Mouse (Mus musculus) C2C12 (cell line): ENCODE data around the gene Ldlrad1. TPM values are rescaled to one million over a fixed set of nuclear protein-coding genes. Genes with fewer than 3 reads are reported as not detected.

Experiments used
- H3K27me3 ChIP-seq: one replicate; pipeline ENCODE4 v1.6.1; 2011; ENCODE audit not compliant: control insufficient read depth, insufficient read depth, insufficient read length
- H3K36me3 ChIP-seq: one replicate; pipeline ENCODE4 v1.6.1; 2011; ENCODE audit not compliant: control insufficient read depth, insufficient read depth
- H3K4me3 ChIP-seq: one replicate; pipeline ENCODE4 v1.5.1; 2011; ENCODE audit warnings: mild to moderate bottlenecking, control low read depth; ENCODE audit not compliant: poor library complexity, insufficient read depth, severe bottlenecking
- H3K79me2 ChIP-seq: one replicate; pipeline ENCODE4 v1.6.1; 2011; ENCODE audit not compliant: control insufficient read depth, insufficient read depth
- H3K79me3 ChIP-seq: one replicate; pipeline ENCODE4 v1.6.1; 2011; ENCODE audit warnings: low read depth, control low read depth
- H3ac ChIP-seq: one replicate; pipeline ENCODE3; 2011; ENCODE audit warnings: low read depth; ENCODE audit not compliant: control insufficient read depth, insufficient read length
- CEBPB ChIP-seq: IDR thresholded peaks from one replicate; pipeline ENCODE4 v1.6.1; 2011; ENCODE audit warnings: low read depth, mild to moderate bottlenecking, control low read depth, moderate library complexity
- CTCF ChIP-seq: IDR thresholded peaks from one replicate; pipeline ENCODE4 v1.5.1; 2011; ENCODE audit not compliant: control insufficient read depth, insufficient read depth, insufficient read length
- FOSL1 ChIP-seq: IDR thresholded peaks from one replicate; pipeline ENCODE4 v1.8.0; 2011; ENCODE audit warnings: mild to moderate bottlenecking, low read length; ENCODE audit not compliant: poor library complexity, insufficient read depth, severe bottlenecking
- MAX ChIP-seq: IDR thresholded peaks from one replicate; pipeline ENCODE4 v1.6.1; 2011; ENCODE audit warnings: mild to moderate bottlenecking, control low read depth
- MYOD1 ChIP-seq: IDR thresholded peaks from one replicate; pipeline ENCODE4 v1.6.1; 2011; ENCODE audit warnings: low read depth; ENCODE audit not compliant: control insufficient read depth, insufficient read length
- MYOG ChIP-seq: IDR thresholded peaks from one replicate; pipeline ENCODE4 v1.6.1; 2011; ENCODE audit not compliant: control insufficient read depth, insufficient read length; ENCODE audit errors: extremely low read depth
- USF1 ChIP-seq: IDR thresholded peaks from one replicate; pipeline ENCODE4 v1.6.1; 2011; ENCODE audit warnings: low read depth, mild to moderate bottlenecking, control low read depth, moderate library complexity
- long read RNA-seq, 2 experiments: library from polyadenylated mRNA; unstranded; transcript quantifications; one replicate each; pipeline ENCODE4 v2.0.0; 2019 to 2020
- polyA plus RNA-seq: library from polyadenylated mRNA; unstranded; fragments of >200 nt; fragmentation: generic; extraction: Trizol; gene quantifications from one replicate; pipeline ENCODE4 v1.2.1, GENCODE M21; 2012; ENCODE audit warnings: missing spikeins

The Ldlrad1 gene
- polyA plus RNA-seq: not detected
- long read RNA-seq, experiment 1: 0 reads
- long read RNA-seq, experiment 2: 0 reads

- Histone ChIP-seq H3ac (no peak within 1 kb of the TSS), H3K79me3 (no peaks in the 10 kb centered on the region), H3K27me3 (no peaks in the 10 kb centered on the region), H3K4me3 (no peak within 1 kb of the TSS), H3K36me3 (no peaks in the 10 kb centered on the region), H3K79me2 (no peaks in the 10 kb centered on the region)
- TF ChIP-seq MYOG (no peak), MYOD1 (no peak), FOSL1 (no peak), MAX (no peak), USF1 (no peak), CTCF (no peak), CEBPB (no peak)
Measured at GRCm38 (mm10) chr4:107208880-107209279, at the start of gene Ldlrad1. Gene Ldlrad1 (plus strand): TSS chr4:107209180.

GRCm38 (mm10) chr4:107160181-107160580 lies 48.8 kb upstream of the Ldlrad1 start:
- H3K27me3 ChIP-seq: no peaks in the 10 kb centered on the region
- TF ChIP-seq CEBPB: no peak
- TF ChIP-seq FOSL1: no peak
- TF ChIP-seq MYOG: no peak
- TF ChIP-seq USF1: no peak
- no peak for TF ChIP-seq CTCF
- TF ChIP-seq MAX: no peak
- no peak for TF ChIP-seq MYOD1
- peaks cover 33% of the 10 kb centered on the region for H3K36me3 ChIP-seq

GRCm38 (mm10) chr4:107163341-107163740 lies 45.6 kb upstream of the Ldlrad1 start:
- TF ChIP-seq CEBPB (no peak), FOSL1 (no peak)
- peaks cover 19% of the 10 kb centered on the region for H3K36me3 ChIP-seq
- H3K4me3 ChIP-seq: no peak overlapping the region
- no peaks in the 10 kb centered on the region for H3K79me2 ChIP-seq
- H3K79me3 ChIP-seq: no peaks in the 10 kb centered on the region
- no peak overlapping the region for H3ac ChIP-seq
- H3K27me3 ChIP-seq: no peaks in the 10 kb centered on the region

More at GRCm38 (mm10) chr4:107160181-107160580, 48.8 kb upstream of the Ldlrad1 start:
- Histone ChIP-seq H3K4me3 (no peak overlapping the region), H3K79me3 (no peaks in the 10 kb centered on the region), H3K79me2 (no peaks in the 10 kb centered on the region), H3ac (no peak overlapping the region)

- no peaks in the 10 kb centered on the region for H3K79me2 ChIP-seq
- no peak for TF ChIP-seq MYOG
- peak; percentile 45 for TF ChIP-seq MAX
- TF ChIP-seq USF1: no peak
- no peak for TF ChIP-seq FOSL1
- peak; percentile 85 for TF ChIP-seq CTCF
- no peak for TF ChIP-seq MYOD1
- TF ChIP-seq CEBPB: no peak
- no peaks in the 10 kb centered on the region for H3K27me3 ChIP-seq
- peaks cover 19% of the 10 kb centered on the region for H3K36me3 ChIP-seq
- H3K4me3 ChIP-seq: no peak overlapping the region
- no peaks in the 10 kb centered on the region for H3K79me3 ChIP-seq
- no peak overlapping the region for H3ac ChIP-seq
Measured at GRCm38 (mm10) chr4:107163756-107164587, 45.0 kb upstream of the Ldlrad1 start.

GRCm38 (mm10) chr4:107166700-107167099 lies 42.3 kb upstream of the Ldlrad1 start:
- H3ac ChIP-seq: no peak overlapping the region
- no peaks in the 10 kb centered on the region for H3K79me2 ChIP-seq
- H3K27me3 ChIP-seq: no peaks in the 10 kb centered on the region
- H3K4me3 ChIP-seq: no peak overlapping the region
- TF ChIP-seq CEBPB (no peak), FOSL1 (no peak), MYOG (no peak), MYOD1 (no peak), CTCF (no peak), MAX (no peak), USF1 (no peak)
- H3K79me3 ChIP-seq: no peaks in the 10 kb centered on the region
- peaks cover 16% of the 10 kb centered on the region for H3K36me3 ChIP-seq

- no peak overlapping the region for H3ac ChIP-seq
- H3K36me3 ChIP-seq: peaks cover 20% of the 10 kb centered on the region
- H3K4me3 ChIP-seq: no peak overlapping the region
- H3K27me3 ChIP-seq: no peaks in the 10 kb centered on the region
- H3K79me2 ChIP-seq: no peaks in the 10 kb centered on the region
- TF ChIP-seq FOSL1: no peak
- TF ChIP-seq CTCF: no peak
- no peak for TF ChIP-seq MYOD1
- no peak for TF ChIP-seq CEBPB
- no peak for TF ChIP-seq MYOG
- no peak for TF ChIP-seq USF1
- TF ChIP-seq MAX: no peak
- no peaks in the 10 kb centered on the region for H3K79me3 ChIP-seq
Measured at GRCm38 (mm10) chr4:107167798-107168197, 41.2 kb upstream of the Ldlrad1 start.
